Mouse (Mus musculus): ENCODE data around the gene Pcbp3. TPM values are rescaled to one million over a fixed set of nuclear protein-coding genes. Genes with fewer than 3 reads are reported as not detected.
A peak's percentile ranks its signal among the peaks of the same experiment; 100 is the strongest.
"Not testable (repeated sequence)": the region's sequence is repeated elsewhere in the genome, so short reads cannot be mapped to it uniquely, and the experiment has no call there.

Pcbp3 gene
- total RNA-seq, 2 experiments from 2014 or later: 1.9 to 3.2 TPM

DNA sequence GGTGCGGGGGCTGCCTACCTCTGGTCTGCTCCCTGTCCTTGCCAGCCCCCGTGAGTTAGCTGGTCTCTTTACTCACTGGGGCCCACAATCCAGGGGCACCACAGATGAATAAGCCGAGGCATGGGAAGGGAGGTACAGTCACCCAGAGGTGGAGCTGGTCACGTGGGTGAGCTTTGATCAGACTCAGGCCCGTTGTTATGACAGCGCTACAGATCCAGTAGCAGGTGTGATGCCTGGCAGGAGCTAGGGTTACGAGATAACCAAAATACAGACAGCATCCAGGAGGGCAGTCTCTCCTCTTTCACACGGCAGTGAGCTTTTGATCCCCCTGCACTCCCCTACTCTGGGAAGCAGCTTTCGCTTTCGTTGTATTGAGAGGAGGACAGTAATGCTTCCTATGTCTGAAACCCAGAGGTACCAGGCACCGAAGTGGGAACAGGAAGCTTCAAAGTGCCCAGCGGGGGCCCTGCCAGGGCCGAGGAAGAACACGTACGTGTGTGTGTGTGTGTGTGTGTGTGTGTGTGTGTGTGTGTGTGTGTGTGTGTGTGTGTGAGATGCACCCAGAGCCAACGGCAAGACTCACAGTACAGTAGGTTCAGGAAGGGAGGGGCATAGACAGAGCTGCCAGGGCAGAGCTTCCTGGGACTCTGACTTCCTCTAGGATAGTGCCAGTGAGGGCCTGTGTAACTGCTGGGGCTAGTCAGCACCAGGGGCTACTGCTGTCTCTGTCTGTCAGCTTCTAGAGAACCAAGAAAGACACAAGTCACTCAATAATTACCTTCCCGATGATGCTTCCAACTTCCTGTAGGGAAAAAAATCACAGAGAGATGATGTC is 162.7 kb downstream of the Pcbp3 start:
- DNase-seq: no peak

DNA sequence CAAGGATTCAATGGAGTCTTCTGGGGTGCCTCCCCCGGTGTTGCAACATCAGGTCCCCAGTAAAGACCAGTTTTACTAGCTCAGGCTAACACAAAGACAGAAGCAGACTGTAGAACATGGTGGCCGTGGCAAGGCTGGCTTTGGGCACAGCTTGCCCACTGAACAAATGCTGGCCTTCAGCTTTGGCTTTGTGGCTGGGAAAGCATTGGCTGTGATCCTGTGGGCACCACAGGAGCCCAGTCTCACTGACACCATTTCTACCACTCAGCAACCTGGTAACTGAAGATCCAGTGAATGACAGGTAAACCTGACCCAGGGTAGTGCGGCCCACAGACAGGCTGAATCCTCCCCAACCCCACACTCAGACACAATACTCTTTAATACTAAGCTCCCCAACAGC is 167.6 kb downstream of the Pcbp3 start:
- DNase-seq: no peak

DNA sequence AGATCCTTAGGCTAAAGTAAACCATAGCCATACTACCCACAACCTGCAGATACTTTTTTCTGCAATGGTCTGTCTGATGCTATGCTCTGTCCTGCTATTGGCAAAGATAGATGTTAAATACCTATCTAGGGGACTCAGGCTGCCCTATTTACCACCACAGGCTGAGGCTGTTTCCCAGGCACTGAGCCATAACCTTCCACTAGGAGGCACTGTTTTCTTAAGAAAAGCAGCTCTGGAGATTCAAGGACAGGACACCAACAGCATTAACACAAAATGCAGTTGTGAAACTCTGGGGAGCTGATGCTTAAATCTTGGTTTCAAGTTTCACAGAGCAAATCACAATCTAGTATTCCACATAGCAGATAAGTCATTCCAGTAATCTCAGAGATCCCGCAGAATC is 170.2 kb downstream of the Pcbp3 start:
- DNase-seq: no peak

DNA sequence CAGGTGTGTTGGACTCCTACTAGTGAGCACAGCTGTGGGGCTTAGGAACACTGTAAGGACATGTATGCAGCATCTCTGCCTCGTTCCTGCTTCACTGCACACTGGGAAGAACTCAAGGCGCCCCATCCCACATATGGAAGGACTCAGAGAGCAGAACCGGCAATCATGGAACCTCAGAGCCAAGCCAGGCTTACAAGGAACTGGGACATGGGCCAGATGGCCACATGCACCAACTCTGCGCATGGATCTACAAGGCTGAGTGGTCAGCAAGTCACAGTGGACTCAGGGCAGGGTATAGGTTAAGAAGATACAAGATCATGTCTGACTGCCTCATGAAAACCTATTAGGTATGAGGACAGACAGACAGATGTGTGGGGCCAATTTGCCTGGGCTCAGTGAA is 171.8 kb downstream of the Pcbp3 start:
- DNase-seq: no peak

DNA sequence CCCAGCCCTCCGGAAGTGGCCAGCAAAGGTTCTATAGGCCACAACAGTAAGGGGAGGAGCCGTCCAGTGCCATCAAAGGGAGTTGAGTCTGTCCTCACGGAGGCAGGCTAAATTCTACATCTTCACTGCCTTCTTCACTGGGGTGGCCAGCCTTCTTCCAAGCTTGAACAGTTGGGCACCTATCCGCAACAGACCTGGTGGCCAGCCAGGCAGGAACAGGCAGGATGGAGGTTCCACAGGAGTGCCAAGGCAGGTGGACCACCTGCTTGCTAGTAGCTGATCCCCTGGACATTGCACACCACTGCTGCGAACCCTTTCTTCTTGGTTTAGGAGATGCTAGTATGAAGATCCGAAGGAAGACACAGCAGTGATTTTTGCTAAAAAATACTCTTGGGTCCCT is 176.4 kb downstream of the Pcbp3 start:
- no peak for DNase-seq

DNA sequence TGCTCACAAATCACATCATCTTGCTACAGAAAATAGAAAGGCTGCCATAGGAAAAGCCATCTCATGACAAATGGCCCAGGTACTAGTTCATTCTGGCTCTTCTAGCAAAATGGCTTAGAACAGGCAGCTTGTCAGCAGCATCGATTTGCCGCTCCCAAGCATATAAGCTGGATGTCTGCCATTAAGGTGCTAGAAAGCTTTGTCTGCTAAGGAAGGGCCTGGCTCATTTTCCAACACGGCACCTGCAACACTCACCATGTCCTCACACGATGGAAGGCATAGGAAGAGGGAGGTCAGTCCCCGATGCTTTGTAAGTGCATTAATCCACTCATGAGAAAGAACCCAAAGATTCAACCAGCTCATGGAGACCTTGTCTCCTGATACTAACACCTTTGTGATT is 182.5 kb downstream of the Pcbp3 start:
- no peak for DNase-seq

DNA sequence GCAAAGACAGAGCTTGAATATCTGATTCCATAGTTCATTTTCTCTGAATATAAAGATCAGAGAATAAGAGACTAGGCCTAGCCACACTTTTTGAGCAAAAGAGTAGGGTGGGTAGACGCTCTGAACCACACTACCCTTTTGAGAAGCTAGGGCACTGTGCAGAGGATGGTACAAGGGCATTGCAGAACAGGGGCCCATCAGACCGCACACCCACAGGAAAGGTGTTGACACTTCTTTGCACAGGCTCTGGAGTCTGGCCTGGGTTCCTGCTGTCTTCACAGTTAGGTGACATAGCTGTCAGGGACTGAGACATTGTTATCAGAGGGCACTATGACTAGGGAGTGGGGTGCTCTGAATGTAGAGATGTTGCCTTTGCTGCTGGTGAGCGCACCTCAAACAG is 190.1 kb downstream of the Pcbp3 start:
- no peak for DNase-seq

DNA sequence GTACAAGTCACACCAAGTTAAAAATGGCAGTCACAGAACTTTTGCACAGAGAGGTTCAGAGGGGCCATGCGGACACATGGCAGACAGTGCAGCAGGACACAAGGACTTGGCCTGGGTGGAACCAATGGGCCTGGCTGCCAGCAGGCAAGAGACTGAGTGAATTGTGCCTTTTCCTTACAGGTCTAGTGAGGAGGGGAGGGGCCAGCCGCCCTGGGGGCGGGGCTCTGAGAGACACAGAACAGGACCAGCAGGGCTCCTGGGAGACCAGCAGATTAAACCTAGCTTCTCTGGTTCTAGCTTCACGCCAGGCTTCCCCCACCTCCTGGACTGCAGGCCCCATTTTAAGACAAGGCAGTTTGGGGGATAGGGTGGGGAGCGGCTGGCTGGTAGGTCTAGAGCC is 190.6 kb downstream of the Pcbp3 start:
- no peak for DNase-seq

DNA sequence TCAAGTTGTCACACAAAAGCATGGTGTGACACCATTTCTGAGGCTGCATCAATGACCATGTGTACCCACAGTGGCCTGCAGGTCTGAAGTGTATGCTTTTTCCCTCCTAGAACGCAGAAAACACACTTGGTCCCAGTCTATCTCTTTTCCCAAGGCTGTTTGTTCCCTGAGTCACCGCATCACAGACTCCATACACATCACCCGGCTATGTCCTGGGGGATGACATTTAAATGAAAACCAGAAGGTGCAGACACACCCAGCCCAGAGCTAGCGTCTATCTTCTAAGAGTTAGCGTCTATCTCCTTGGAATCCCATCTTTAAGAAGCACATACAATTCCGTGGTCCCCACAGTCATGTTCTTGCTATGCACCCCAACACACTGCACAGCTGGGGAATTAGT is 192.1 kb downstream of the Pcbp3 start:
- no peak for DNase-seq

DNA sequence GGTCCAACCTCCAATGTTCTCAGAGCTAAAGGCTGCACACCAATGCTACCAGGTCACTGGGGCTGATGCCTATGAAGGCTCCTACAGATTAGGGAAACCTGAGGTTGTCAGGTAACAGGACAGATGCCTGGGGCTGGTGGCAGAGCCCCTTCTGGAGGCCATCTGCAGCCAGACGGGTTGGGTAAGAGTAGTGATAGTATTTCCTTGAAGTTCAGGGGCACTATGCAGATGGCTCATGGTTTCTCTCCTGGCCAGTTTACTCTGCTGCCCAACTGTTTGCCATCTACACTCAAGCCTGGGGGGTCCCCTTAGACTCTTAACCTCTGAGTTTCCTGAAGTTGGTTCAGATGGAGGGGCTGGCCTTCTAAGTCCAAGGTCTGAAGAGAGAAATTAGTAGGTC is 195.5 kb downstream of the Pcbp3 start:
- no peak for DNase-seq

DNA sequence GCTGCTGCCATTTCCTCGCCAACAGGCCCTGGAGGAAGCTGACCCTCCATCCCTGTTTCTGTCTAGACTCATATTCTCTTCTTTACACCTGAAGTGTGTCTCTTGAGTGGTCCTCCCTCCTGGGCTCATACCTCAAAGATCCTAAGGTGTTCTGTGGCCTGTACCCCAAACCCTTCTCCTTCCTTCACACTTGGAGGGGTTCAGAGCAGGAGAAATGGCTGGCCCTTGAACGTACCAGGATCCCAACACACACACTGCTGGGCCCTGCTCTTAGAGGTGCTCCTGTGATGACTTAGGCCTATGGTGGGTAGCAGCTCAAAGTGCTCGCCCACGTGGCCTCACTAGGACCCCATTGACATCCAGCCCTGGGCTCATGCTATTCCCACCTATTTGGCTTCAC is 196.8 kb downstream of the Pcbp3 start:
- no peak for DNase-seq

DNA sequence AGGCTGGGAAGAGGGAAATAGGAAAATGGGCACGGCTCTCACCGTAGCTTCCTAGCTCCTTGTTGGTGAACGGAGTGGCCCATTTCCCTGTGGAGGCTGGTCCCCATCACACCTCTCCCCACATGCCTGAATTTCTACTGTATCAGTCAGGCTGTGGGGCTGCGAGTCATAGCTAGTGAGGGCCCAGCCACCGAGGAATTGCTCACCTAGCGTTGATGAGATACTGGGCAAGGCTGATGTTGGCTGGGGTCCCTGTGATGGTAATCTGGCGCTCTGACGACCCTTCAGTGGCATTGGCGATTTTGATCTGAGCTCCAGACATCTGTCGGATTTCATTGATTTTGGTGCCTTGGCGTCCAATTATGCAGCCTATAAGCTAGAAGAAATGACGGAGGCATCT is 198.7 kb downstream of the Pcbp3 start:
- no peak for DNase-seq

DNA sequence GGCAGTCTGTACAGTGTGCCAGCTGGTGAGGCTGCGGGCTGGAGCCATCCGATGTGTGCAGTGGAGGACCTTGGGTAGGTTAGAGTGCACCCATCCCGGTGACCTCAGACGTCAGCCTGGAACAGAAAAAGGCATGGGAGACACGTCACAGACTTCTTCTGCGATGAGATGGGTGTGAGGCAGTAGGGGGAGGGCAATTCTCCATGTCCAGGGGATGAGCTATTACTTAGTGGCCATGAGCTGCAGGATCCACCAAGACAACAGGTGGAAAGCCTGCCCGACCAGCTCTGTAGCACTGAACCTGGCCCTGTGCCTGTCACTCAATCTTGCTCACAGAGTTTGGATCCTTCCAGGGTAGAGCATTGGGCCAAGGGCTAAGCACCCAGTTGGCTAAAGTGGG is 199.3 kb downstream of the Pcbp3 start:
- DNase-seq: no peak

DNA sequence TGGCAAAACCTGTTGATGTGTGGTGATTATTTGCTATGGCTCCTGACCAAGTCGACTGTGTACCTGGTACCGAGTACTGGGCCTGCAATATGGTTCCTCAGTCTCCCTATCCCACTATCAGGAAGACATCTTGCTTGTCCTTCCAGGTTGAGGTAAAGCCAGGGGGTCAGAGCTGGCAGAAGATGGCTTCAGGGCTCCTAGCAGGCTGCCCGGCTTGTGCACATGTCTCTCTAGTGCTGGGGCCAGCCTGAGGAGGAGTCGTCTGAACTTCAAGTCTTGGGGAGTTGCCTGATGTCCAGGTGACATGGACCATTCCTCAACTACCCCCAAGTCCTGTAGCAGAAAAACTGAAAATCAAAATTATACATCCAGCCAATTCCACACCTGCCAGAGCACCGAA is 201.8 kb downstream of the Pcbp3 start:
- no peak for DNase-seq

DNA sequence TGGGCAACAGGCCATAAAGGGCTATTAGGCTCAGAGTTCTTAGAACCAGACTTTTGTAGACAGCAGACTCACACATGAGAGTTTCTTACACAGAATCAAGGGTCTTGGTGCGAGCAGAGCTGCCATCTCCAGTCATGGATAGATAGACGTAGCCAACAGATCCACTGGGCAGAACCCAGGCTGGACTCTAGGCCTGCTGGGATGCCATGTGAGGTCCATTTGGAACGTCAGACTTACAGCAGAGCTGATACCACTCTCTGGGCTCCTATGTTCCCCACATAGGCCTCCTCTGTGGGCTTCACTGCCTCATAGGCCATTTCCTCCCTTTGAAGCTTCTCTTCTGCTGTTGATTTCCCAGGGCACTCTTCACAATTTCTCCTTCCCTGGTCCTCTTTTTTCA is 208.0 kb downstream of the Pcbp3 start:
- DNase-seq: no peak

DNA sequence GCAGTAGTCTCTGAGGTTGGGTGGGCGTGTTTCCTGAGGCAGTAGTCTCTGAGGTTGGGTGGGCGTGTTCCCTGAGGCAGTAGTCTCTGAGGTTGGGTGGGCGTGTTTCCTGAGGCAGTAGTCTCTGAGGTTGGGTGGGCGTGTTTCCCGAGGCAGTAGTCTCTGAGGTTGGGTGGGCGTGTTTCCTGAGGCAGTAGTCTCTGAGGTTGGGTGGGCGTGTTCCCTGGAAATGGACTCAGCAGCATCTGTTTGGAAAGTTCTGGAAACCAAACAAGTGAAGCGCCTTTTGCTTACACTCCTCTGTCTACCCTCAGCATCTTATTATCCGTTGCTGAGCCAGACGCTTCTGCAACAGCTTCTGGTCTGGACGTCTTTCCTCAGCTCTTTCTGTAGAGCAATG is 217.4 kb downstream of the Pcbp3 start:
- DNase-seq: not testable (repeated sequence)

DNA sequence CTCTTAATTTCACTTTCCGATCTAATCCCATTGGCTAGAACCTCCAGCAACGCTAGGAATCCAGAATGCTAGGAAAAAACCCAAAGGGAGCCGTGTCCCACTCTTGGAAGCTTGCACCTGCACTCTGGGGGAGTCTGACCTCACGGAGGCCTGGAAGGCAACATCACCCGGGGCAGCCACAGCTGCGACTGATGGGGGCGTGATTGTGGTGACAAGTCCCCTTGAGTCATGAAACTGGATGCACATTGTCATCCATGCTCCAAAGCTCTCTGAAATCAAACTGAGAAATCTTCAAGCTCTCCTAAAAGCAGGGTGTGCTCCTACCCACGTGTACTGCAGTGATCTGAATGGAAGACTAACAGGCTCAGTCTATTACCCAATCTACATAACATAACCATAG is 224.9 kb downstream of the Pcbp3 start:
- no peak for DNase-seq

DNA sequence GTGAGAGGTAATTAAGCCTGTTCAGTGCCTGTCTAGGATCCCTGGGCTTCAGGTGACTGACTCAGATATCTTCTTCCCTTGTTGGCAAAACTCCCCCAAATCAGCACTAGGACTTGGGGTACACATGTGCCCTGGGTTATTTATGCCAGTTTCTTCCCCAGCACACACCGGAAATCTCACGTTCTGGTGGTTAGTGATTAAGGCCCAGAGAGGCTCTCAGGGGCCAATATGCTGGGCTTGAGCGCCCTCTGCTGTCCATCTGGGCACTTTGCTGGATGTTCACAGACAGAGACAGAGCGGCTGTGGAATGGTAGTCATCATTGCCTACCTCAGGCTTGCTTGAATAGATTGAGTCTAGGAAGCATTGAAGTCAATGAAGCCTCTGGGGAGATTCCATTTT is 226.7 kb downstream of the Pcbp3 start:
- peak; percentile 64 for DNase-seq

DNA sequence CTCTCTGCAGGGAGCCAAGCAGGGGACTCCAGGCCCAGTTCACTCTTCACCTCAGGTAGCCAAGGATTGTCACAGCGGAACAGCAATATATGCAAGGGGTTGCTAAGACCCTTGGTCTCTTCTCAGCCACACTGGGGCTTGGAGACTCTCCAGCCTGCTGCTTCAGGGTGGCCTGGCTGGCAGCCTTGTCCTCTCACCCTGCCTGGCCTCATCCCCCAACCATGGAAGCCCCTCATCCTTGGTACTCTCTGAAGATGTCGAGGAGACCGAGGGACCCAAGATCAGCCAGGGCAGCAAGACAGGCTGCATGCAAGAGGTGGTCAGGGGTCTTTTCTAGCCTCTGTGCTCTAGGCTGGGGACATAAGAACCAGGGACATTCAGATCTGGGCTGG is 228.0 kb downstream of the Pcbp3 start:
- DNase-seq: no peak

DNA sequence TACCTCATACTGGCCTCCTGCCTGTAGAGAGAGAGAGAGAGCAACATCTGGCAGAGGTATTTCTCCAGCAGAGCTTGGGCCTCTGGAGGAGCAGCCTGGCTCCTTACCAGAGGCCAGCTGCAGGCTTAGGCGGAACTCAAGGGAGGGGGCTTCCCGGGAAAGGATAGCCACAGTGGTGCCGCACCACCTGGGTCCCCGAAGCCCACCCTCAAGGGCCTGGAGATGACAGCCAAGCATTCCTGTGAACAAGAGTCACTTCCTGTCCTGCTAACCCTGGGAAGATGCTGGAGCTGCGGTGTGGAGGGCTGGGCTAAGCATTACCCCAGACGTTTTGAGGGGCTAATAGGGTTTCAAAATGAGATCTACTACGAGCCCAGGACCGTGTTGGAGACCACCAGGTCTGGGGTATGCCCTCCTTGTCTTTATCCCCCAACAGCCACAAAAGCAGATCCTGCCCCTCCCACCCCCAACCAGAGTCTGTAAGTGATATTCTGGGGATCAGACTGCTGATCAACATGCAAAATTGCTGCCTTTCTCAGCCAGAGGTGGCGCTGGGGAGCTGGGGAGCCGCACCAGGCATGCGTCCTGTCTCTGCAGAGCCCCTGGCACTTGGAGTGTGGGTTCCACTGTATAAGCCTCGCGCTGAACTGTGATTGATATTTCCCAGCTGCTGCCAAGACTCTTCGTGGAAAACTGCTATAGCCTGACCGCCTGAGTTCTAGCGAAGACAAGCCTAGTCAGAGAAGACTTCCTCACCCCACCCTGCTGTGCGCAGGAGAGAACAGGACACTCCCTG is 228.6 kb downstream of the Pcbp3 start:
- DNase-seq: peak; percentile 86

DNA sequence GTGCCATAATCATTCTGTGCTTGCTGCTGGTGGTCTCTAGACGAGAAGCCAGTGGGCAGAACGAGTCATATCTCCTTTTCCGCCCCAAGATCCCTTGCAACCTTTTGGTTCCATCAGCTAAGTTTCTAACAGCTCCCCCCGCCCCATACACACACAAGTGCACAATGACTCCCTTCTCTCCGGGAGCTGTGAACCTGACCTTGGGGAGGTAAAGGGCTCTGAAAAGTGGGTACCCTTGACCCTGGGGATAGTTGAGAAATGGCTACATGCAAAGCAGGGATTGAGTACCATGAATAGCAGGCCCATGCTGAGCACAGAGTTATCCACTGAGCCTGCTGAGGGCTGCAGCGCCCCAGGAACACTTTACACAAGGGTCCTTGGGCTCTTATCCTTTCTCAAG is 229.3 kb downstream of the Pcbp3 start:
- no peak for DNase-seq

DNA sequence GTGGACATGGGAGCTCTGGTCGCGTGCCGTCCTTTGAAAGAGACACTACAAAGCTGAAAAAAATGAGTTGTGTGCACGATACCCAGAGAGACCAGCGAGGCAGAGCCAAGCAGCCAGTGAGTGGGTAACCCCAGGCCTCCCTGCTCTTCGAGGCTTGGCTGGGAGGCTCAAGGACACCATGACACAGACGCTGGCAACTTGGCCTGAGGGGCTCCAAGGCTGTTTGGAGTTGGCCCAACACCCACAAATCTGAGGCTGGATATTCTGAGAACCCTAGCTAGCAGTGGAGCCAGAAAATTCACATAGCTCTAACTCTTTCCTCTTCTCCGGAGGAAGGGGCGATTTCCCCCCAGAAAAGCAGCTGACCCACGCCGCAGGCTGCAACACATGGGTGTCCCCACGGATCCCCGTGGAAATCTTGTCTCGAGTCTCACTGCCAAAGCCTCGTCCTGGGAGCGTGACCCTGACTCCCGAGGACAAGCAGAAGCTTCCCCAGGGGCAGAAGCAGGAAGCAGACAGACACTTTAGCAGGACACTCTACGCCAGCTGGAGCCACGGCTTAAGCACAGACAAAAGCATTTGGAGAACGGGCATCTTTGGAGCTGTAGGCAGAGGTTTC is 230.0 kb downstream of the Pcbp3 start:
- peak; percentile 62 for DNase-seq
